Mouse (Mus musculus) spleen, adult 2 months (tissue): ENCODE measurements around the gene Col8a1.

Experiments
- CTCF ChIP-seq: fragments of 200-500 bp; IDR thresholded peaks from 2 replicates; pipeline ENCODE4 v1.5.1; 2011; ENCODE audit warnings: mild to moderate bottlenecking, inconsistent platforms; ENCODE audit not compliant: insufficient read depth, insufficient read length, insufficient replicate concordance; ENCODE audit errors: extremely low read depth
- POLR2A ChIP-seq: fragments of 200-500 bp; IDR thresholded peaks from 2 replicates; pipeline ENCODE4 v1.6.1; 2011; ENCODE audit warnings: low read depth, low read length, inconsistent platforms

- TF ChIP-seq CTCF (no peak), POLR2A (no peak)
Measured at GRCm38 (mm10) chr16:57748093-57748492, 6.4 kb downstream of the Col8a1 start.
